Mouse (Mus musculus) cortical plate, adult 2 months (tissue): ENCODE measurements around the gene Duxf3. TPM values are rescaled to one million over a fixed set of nuclear protein-coding genes. Genes with fewer than 3 reads are reported as not detected.

Source experiments
- H3K27ac ChIP-seq: fragments of 200-500 bp; 2 replicates; pipeline ENCODE4 v1.5.1; 2012; ENCODE audit warnings: low read length, control low read depth, inconsistent platforms; ENCODE audit not compliant: insufficient read depth
- H3K4me1 ChIP-seq: fragments of 200-500 bp; 2 replicates; pipeline ENCODE4 v1.6.1; 2011; ENCODE audit warnings: low read length; ENCODE audit not compliant: control insufficient read depth, insufficient read depth
- H3K4me3 ChIP-seq: fragments of 200-500 bp; 2 replicates; pipeline ENCODE4 v1.5.1; 2011; ENCODE audit warnings: mild to moderate bottlenecking, low read length, control low read depth; ENCODE audit not compliant: insufficient read depth
- CTCF ChIP-seq: fragments of 200-500 bp; IDR thresholded peaks from 2 replicates; pipeline ENCODE4 v1.5.1; 2011; ENCODE audit warnings: mild to moderate bottlenecking, control low read depth, low read length; ENCODE audit not compliant: insufficient read depth; ENCODE audit errors: extremely low read depth
- POLR2A ChIP-seq: fragments of 200-500 bp; IDR thresholded peaks from 2 replicates; pipeline ENCODE4 v1.6.1; 2011; ENCODE audit warnings: mild to moderate bottlenecking, low read length, control low read depth; ENCODE audit not compliant: insufficient read depth; ENCODE audit errors: extremely low read depth
- polyA plus RNA-seq: library from polyadenylated mRNA; depleted of rRNA; stranded (reverse); fragments of >200 nt; gene quantifications from 2 replicates; pipeline ENCODE4 v1.2.3, GENCODE M21; 2012; rRNA removed

The Duxf3 gene
- polyA plus RNA-seq, 1 experiment = 0.06 TPM

DNA sequence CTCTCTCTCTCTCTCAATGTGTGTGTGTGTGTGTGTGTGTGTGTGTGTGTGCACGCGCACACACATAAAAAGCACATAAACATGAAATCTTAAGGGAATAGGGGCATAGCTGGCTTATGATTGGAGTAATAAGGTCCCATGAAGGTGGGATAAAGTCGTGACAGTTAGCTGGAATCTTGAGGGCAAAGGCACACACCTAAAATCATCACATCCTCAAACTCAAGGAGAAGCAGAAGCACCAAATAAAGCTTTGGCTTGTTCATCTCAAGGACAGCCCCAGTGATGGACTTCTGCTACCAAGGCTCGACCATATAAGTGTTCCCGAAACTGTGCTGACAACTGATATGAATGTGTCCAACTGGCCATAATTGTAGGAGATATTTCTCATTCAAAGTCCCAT lies 17.5 kb downstream of the Duxf3 start:
- Histone ChIP-seq H3K27ac (no peak overlapping the region), H3K4me3 (no peak overlapping the region), H3K4me1 (no peaks in the 10 kb centered on the region)
- no peak for TF ChIP-seq CTCF
- no peak for TF ChIP-seq POLR2A

DNA sequence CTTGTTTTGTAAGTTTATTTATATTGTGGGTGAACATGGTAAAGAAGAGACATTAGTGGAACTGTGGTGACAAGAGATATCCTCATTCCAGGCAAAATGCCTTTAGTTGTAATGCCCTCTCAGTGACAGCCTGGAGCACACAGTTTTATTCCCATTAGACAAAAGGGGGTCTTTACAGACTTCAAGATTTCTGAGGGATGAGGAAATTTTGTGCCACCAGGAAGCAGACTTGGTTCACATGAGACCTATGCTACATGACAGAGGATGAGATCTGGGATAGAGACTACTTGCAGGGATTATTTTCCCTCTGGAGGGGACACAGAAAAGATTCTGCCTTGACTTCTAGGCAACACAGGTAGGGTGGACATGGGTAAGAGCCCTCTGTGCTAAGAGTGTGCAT lies 18.0 kb downstream of the Duxf3 start:
- no peak overlapping the region for H3K27ac ChIP-seq
- H3K4me3 ChIP-seq = no peak overlapping the region
- no peak for TF ChIP-seq CTCF
- TF ChIP-seq POLR2A = no peak
- no peaks in the 10 kb centered on the region for H3K4me1 ChIP-seq

DNA sequence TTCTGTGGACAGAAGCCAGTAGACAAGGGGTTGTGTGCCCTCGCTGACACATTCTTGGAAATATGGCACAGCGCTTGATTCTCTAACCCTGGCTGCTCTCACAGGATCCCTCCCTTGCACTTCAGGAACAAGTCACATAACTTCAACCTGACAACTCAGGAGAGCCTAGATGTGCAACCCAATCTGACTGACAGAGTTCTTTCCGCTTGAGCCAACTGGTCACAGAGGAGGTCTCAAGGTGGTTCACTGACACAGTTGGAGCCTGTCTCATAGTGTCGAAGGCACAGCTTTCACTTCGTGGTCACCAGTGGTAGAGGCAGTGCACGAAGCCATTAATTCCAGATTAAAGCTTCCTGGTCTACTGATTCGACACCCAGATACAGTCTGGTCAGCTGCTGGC lies 20.2 kb downstream of the Duxf3 start:
- Histone ChIP-seq H3K4me1 (no peaks in the 10 kb centered on the region), H3K27ac (no peak overlapping the region), H3K4me3 (no peak overlapping the region)
- TF ChIP-seq POLR2A = no peak
- no peak for TF ChIP-seq CTCF

DNA sequence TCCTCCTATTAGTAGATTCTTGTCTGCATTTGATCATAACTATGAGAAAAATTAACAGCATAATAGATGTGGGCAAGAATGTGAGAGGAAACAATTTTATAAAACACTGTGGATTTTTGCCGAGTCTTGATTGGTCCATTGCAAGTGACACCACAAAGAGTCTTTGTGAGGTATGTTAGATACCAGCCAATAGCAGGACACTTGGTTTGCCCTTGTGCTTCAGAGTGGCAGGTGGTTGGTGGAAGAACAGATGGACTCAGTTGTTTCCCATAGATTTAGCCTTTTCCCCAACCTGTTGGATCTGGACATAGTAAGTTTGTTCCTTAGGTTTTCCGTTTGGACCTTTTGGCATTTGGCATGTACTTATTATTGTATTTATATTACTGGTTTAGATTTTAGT lies 21.3 kb downstream of the Duxf3 start:
- TF ChIP-seq CTCF (no peak), POLR2A (no peak)
- no peak overlapping the region for H3K27ac ChIP-seq
- H3K4me1 ChIP-seq = no peaks in the 10 kb centered on the region
- no peak overlapping the region for H3K4me3 ChIP-seq

DNA sequence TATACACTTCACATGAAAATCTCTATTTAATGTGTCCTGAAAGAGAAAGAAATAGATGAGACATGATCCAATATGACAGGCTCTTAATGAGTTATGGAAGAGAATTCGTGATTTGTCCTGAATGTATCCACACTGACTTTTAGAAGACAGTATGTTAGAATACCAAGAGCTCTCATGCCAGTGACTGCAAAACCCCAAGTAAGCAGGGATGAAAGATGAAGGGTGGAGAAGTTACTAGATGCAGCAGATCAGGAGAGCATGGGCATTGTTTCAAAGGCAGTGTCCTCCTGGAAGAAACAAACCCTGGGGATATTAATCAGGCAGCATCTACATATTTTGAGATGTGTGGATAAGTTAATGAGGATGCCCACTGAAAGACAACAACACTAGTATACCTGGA lies 22.0 kb downstream of the Duxf3 start:
- H3K27ac ChIP-seq = no peak overlapping the region

DNA sequence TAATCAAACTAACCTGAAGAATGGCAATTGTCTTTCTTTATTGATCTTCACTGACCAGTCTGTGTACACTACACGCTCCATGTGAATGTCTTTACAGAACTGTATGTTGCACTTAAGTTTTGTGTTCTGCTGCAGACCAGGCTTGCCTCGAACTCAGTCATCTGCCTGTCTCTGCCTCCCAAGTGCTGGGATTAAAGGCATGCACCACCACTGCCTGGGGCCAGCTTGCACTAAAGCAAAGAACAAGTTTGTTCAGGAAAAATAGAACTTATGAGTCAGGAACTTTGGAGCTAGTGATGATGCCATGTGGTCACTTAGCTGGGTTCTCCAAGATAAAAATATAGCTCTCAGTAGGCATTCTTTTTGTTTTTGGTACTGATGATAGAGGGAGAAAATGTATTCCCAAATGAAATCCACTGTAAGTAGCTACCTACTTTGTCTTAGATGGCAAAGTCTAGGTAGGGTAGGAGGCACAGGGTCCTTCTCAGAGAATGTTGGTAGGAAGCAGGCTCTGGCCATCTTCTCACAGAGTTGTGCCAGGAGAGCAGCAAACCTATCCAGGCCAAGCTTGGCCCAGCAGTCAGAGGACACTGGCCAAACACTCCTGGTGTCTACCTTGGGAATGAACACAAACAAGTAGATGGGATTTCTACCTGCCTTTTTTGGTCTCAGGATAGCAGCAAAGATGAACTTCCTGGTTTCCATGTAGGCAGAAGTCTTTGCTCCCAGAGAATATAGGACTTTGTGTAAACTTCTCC lies 22.6 kb downstream of the Duxf3 start:
- no peak for TF ChIP-seq CTCF
- TF ChIP-seq POLR2A = no peak
- no peak overlapping the region for H3K4me3 ChIP-seq
- no peaks in the 10 kb centered on the region for H3K4me1 ChIP-seq
- H3K27ac ChIP-seq = no peak overlapping the region

More for the DNA sequence above, 22.0 kb downstream of the Duxf3 start:
- TF ChIP-seq POLR2A (no peak), CTCF (no peak)
- Histone ChIP-seq H3K4me3 (no peak overlapping the region), H3K4me1 (no peaks in the 10 kb centered on the region)

DNA sequence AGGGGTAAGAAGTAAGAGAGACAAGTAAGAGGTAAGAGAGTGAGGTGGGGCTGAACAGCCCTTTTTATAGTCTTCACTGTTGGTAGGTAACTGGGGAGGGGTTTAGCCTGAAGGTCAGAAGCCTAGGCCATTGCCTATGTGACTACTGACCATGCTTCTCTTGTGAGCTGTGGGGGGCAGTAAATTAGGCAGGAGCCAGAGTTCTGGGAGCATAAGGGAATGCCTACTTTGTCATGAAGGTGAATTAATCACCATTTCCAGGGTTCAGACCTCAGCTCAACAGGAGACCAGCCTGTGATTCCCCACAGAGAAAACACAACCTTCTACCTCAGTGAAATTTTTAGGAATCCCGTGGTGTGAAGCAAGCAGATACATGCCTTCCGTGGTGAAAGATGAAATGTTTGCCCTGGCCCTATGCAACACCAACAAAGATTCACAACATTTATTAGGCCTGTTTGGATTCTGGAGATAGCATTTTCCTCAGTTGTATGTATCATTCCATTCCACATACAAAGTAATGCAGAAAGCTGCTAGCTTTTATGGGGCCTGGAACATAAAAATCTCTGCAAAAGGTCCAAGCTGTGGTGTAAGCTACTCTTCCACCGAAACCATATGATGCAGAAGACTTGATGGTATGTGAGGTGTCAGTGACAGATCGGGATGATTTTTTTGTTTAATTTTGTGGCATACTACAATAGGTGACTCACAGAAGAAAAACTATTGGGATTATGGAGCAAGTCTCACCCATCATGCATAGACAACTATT lies 25.7 kb downstream of the Duxf3 start:
- no peak overlapping the region for H3K27ac ChIP-seq
- no peak overlapping the region for H3K4me3 ChIP-seq
- H3K4me1 ChIP-seq = no peaks in the 10 kb centered on the region
- TF ChIP-seq POLR2A = no peak
- TF ChIP-seq CTCF = no peak

DNA sequence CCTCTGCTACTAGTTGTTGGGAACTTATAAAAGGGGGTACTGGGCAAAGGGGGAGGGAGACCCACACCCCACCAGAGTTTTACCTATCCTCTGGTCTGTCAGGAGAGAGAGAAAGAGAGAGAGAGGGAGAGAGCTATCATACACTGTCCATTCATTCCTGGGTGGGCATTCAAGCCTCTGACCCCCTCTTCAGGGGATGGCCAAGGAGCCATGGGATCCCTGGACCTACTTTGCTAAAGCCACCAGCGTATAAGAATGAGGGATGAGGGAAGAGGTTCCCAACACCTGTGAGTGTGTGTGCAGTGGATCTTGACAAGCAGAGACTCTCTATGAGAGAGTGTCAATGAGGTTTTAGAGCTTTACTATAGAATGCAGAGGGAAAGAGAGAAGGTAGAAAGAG lies 26.5 kb downstream of the Duxf3 start:
- TF ChIP-seq POLR2A (no peak), CTCF (no peak)
- Histone ChIP-seq H3K4me3 (no peak overlapping the region), H3K4me1 (no peaks in the 10 kb centered on the region), H3K27ac (no peak overlapping the region)

Other genes with a start within 250 kb of the Duxf3 start
- not detected in 2 replicates for gene AW822073, start 7.7 kb downstream of the Duxf3 start, polyA plus RNA-seq
- gene Gm4981, start 4.0 kb upstream of the Duxf3 start, polyA plus RNA-seq = 0.06 and 0.08 TPM in 2 replicates
- gene Gcc2, start 22.8 kb upstream of the Duxf3 start, polyA plus RNA-seq = 58.9 and 61.8 TPM in 2 replicates
- gene Lims1, start 90.8 kb upstream of the Duxf3 start, polyA plus RNA-seq = 18.3 and 19.9 TPM in 2 replicates
- 18.1 TPM in 2 replicates for gene Ranbp2, start 214.2 kb upstream of the Duxf3 start, polyA plus RNA-seq